Mouse (Mus musculus): ENCODE measurements around the gene Eya2. TPM values are rescaled to one million over a fixed set of nuclear protein-coding genes. Genes with fewer than 3 reads are reported as not detected.

Eya2 gene
- polyA plus RNA-seq, 1 experiment from 2014 or later: 1.6 TPM

- DNase-seq: no peak
- H3K9ac ChIP-seq: no peak overlapping the region
- no peaks in the 10 kb centered on the region for H3K9me3 ChIP-seq (ENCODE audit: low read depth, low read length)
- H3K4me1 ChIP-seq (ENCODE audit: insufficient read depth): no peaks in the 10 kb centered on the region
- no peak for TF ChIP-seq CTCF (IDR thresholded peaks at IDR 0.05; ENCODE audit: low read depth)
- no peak overlapping the region for H3K27ac ChIP-seq (ENCODE audit: low read depth)
- no peaks in the 10 kb centered on the region for H3K36me3 ChIP-seq (ENCODE audit: insufficient read depth)
- 55% methylated on average over 9 of the region's 9 CpGs for WGBS
- H3K4me2 ChIP-seq: no peak overlapping the region
- H3K4me3 ChIP-seq (ENCODE audit: low read depth, low read length): no peak overlapping the region
- no peak for ATAC-seq (ENCODE audit: insufficient read depth)
- H3K27me3 ChIP-seq (ENCODE audit: insufficient read depth, low read length): no peaks in the 10 kb centered on the region
These were observed 113.4 kb downstream of the Eya2 start for GRCm38 (mm10) chr2:165708266-165708665.

GRCm38 (mm10) chr2:165716688-165717087, 121.9 kb downstream of the Eya2 start:
- TF ChIP-seq CTCF (IDR thresholded peaks at IDR 0.05; ENCODE audit: low read depth): peak; percentile 59
- H3K4me1 ChIP-seq (ENCODE audit: insufficient read depth): no peaks in the 10 kb centered on the region
- DNase-seq (no peak), ATAC-seq (ENCODE audit: insufficient read depth) (no peak)
- H3K27ac ChIP-seq (ENCODE audit: low read depth): no peak overlapping the region
- no peaks in the 10 kb centered on the region for H3K36me3 ChIP-seq (ENCODE audit: insufficient read depth)
- H3K9me3 ChIP-seq (ENCODE audit: low read depth, low read length): no peaks in the 10 kb centered on the region
- H3K4me2 ChIP-seq: no peak overlapping the region
- no peaks in the 10 kb centered on the region for H3K27me3 ChIP-seq (ENCODE audit: insufficient read depth, low read length)
- WGBS: 81% methylated on average over 6 of the region's 6 CpGs
- H3K4me3 ChIP-seq (ENCODE audit: low read depth, low read length): no peak overlapping the region
- no peak overlapping the region for H3K9ac ChIP-seq

GRCm38 (mm10) chr2:165717182-165718176, 122.6 kb downstream of the Eya2 start:
- Histone ChIP-seq H3K27me3 (ENCODE audit: insufficient read depth, low read length) (no peaks in the 10 kb centered on the region), H3K4me2 (no peak overlapping the region), H3K27ac (ENCODE audit: low read depth) (no peak overlapping the region), H3K36me3 (ENCODE audit: insufficient read depth) (no peaks in the 10 kb centered on the region), H3K9ac (no peak overlapping the region), H3K4me1 (ENCODE audit: insufficient read depth) (no peaks in the 10 kb centered on the region), H3K9me3 (ENCODE audit: low read depth, low read length) (no peaks in the 10 kb centered on the region), H3K4me3 (ENCODE audit: low read depth, low read length) (no peak overlapping the region)
- no peak for TF ChIP-seq CTCF (IDR thresholded peaks at IDR 0.05; ENCODE audit: low read depth)
- DNase-seq (no peak), ATAC-seq (ENCODE audit: insufficient read depth) (no peak)
- 58% methylated on average over 23 of the region's 23 CpGs for WGBS

- H3K27ac ChIP-seq (ENCODE audit: low read depth): no peak overlapping the region
- no peak overlapping the region for H3K4me2 ChIP-seq
- no peaks in the 10 kb centered on the region for H3K9me3 ChIP-seq (ENCODE audit: low read depth, low read length)
- H3K4me3 ChIP-seq (ENCODE audit: low read depth, low read length): no peak overlapping the region
- H3K9ac ChIP-seq: no peak overlapping the region
- no peaks in the 10 kb centered on the region for H3K4me1 ChIP-seq (ENCODE audit: insufficient read depth)
- ATAC-seq (ENCODE audit: insufficient read depth) (no peak), DNase-seq (no peak)
- no peaks in the 10 kb centered on the region for H3K36me3 ChIP-seq (ENCODE audit: insufficient read depth)
- no peaks in the 10 kb centered on the region for H3K27me3 ChIP-seq (ENCODE audit: insufficient read depth, low read length)
- TF ChIP-seq CTCF (IDR thresholded peaks at IDR 0.05; ENCODE audit: low read depth): no peak
- 61% methylated on average over 8 of the region's 8 CpGs for WGBS
These were observed 124.5 kb downstream of the Eya2 start for GRCm38 (mm10) chr2:165719382-165719781.

- no peak overlapping the region for H3K27ac ChIP-seq (ENCODE audit: low read depth)
- H3K9ac ChIP-seq: no peak overlapping the region
- ATAC-seq (ENCODE audit: insufficient read depth): no peak
- H3K4me2 ChIP-seq: no peak overlapping the region
- no peak for DNase-seq
- H3K9me3 ChIP-seq (ENCODE audit: low read depth, low read length): no peaks in the 10 kb centered on the region
- H3K4me1 ChIP-seq (ENCODE audit: insufficient read depth): no peaks in the 10 kb centered on the region
- 87% methylated on average over 5 of the region's 5 CpGs for WGBS
- no peak overlapping the region for H3K4me3 ChIP-seq (ENCODE audit: low read depth, low read length)
- no peak for TF ChIP-seq CTCF (IDR thresholded peaks at IDR 0.05; ENCODE audit: low read depth)
- no peaks in the 10 kb centered on the region for H3K27me3 ChIP-seq (ENCODE audit: insufficient read depth, low read length)
- H3K36me3 ChIP-seq (ENCODE audit: insufficient read depth): no peaks in the 10 kb centered on the region
These were observed 127.1 kb downstream of the Eya2 start for GRCm38 (mm10) chr2:165721941-165722340.

GRCm38 (mm10) chr2:165732552-165733238, 137.9 kb downstream of the Eya2 start:
- TF ChIP-seq CTCF (IDR thresholded peaks at IDR 0.05; ENCODE audit: low read depth): no peak
- Histone ChIP-seq H3K4me2 (no peak overlapping the region), H3K27me3 (ENCODE audit: insufficient read depth, low read length) (no peaks in the 10 kb centered on the region), H3K4me3 (ENCODE audit: low read depth, low read length) (no peak overlapping the region), H3K27ac (ENCODE audit: low read depth) (no peak overlapping the region), H3K36me3 (ENCODE audit: insufficient read depth) (no peaks in the 10 kb centered on the region), H3K4me1 (ENCODE audit: insufficient read depth) (no peaks in the 10 kb centered on the region), H3K9me3 (ENCODE audit: low read depth, low read length) (0 out of 2 replicates have a peak, but pooled peaks cover 2% of the 10 kb centered on the region), H3K9ac (no peak overlapping the region)
- WGBS: 45% methylated on average over 18 of the region's 18 CpGs
- peak; percentile 28; the same call in 1 of the 2 replicates for ATAC-seq (ENCODE audit: insufficient read depth)
- DNase-seq: peak; percentile 38

GRCm38 (mm10) chr2:165733701-165734100, 138.9 kb downstream of the Eya2 start:
- no peak overlapping the region for H3K4me3 ChIP-seq (ENCODE audit: low read depth, low read length)
- no peak overlapping the region for H3K9ac ChIP-seq
- H3K4me2 ChIP-seq: no peak overlapping the region
- 57% methylated on average over 8 of the region's 8 CpGs for WGBS
- DNase-seq (peak; percentile 55), ATAC-seq (ENCODE audit: insufficient read depth) (no peak)
- no peaks in the 10 kb centered on the region for H3K36me3 ChIP-seq (ENCODE audit: insufficient read depth)
- no peaks in the 10 kb centered on the region for H3K4me1 ChIP-seq (ENCODE audit: insufficient read depth)
- 0 out of 2 replicates have a peak, but pooled peaks cover 2% of the 10 kb centered on the region for H3K9me3 ChIP-seq (ENCODE audit: low read depth, low read length)
- no peak for TF ChIP-seq CTCF (IDR thresholded peaks at IDR 0.05; ENCODE audit: low read depth)
- H3K27ac ChIP-seq (ENCODE audit: low read depth): no peak overlapping the region
- H3K27me3 ChIP-seq (ENCODE audit: insufficient read depth, low read length): no peaks in the 10 kb centered on the region

All from lung, embryonic 14.5 days (tissue).